Mouse (Mus musculus) kidney, postnatal 0 days (tissue): ENCODE measurements around the gene Trim45. TPM values are rescaled to one million over a fixed set of nuclear protein-coding genes. Genes with fewer than 3 reads are reported as not detected.

Source experiments
- ATAC-seq: fragments of 200-750 bp; cut with Nextera tagmentation; replicated peaks from 2 replicates; pipeline ENCODE4 v1.8.0; 2017; ENCODE audit warnings: low read depth, moderate number of reproducible peaks, moderate TSS enrichment, moderate library complexity; ENCODE audit not compliant: low FRiP score
- DNase-seq: peaks from one replicate; pipeline ENCODE4 v3.0.0-alpha.2; 2016; ENCODE audit warnings: low spot score
- H3K27ac ChIP-seq: fragments of 300-500 bp; sonication (generic); 2 replicates; pipeline ENCODE4 v1.5.1; 2014; ENCODE audit warnings: mild to moderate bottlenecking
- H3K27me3 ChIP-seq: fragments of 300-500 bp; sonication (generic); 2 replicates; pipeline ENCODE4 v1.6.1; 2014; ENCODE audit warnings: low read length, mixed read lengths; ENCODE audit not compliant: insufficient read depth
- H3K36me3 ChIP-seq: fragments of 300-500 bp; sonication (generic); 2 replicates; pipeline ENCODE4 v1.6.1; 2014; ENCODE audit warnings: low read length, mixed read lengths; ENCODE audit not compliant: insufficient read depth
- H3K4me1 ChIP-seq: fragments of 300-500 bp; sonication (generic); replicated peaks from 2 replicates; pipeline ENCODE4 v1.6.1; 2014; ENCODE audit warnings: antibody characterized with exemption, low read length, mixed read lengths; ENCODE audit not compliant: insufficient read depth
- H3K4me2 ChIP-seq: fragments of 300-500 bp; sonication (generic); 2 replicates; pipeline ENCODE4 v1.6.1; 2014; ENCODE audit warnings: mild to moderate bottlenecking, low read length, moderate library complexity, mixed read lengths
- H3K4me3 ChIP-seq: fragments of 300-500 bp; sonication (generic); replicated peaks from 2 replicates; pipeline ENCODE4 v1.5.1; 2014; ENCODE audit warnings: low read depth, low read length
- H3K9ac ChIP-seq: fragments of 300-500 bp; sonication (generic); 2 replicates; pipeline ENCODE4 v1.6.1; 2014; ENCODE audit warnings: low read depth, low read length
- H3K9me3 ChIP-seq: fragments of 300-500 bp; sonication (generic); replicated peaks from 2 replicates; pipeline ENCODE4 v1.6.1; 2016; ENCODE audit warnings: low read length, inconsistent platforms, mixed read lengths
- CTCF ChIP-seq: IDR thresholded peaks from 2 replicates; pipeline ENCODE4 v1.5.1; 2016; ENCODE audit warnings: antibody characterized with exemption, low read depth, mild to moderate bottlenecking, moderate library complexity
- WGBS: fragments of 180-500 bp; shearing (Covaris S2); extraction: QIAGEN DNeasy Blood & Tissue Kit; methylation state at CpG from one replicate; pipeline ENCODE4 v1.1.7; 2014; 5-methylcytosine and 5-hydroxymethylcytosine counted together
- polyA plus RNA-seq: library from polyadenylated mRNA; unstranded; fragments of >200 nt; fragmentation: Nextera tagmentation; extraction: Ambion mirVana; gene quantifications from 2 replicates; pipeline ENCODE4 v1.2.1, GENCODE M21; 2015

Trim45 gene
- polyA plus RNA-seq, 1 experiment from 2014 or later, result 4.9 TPM

DNA sequence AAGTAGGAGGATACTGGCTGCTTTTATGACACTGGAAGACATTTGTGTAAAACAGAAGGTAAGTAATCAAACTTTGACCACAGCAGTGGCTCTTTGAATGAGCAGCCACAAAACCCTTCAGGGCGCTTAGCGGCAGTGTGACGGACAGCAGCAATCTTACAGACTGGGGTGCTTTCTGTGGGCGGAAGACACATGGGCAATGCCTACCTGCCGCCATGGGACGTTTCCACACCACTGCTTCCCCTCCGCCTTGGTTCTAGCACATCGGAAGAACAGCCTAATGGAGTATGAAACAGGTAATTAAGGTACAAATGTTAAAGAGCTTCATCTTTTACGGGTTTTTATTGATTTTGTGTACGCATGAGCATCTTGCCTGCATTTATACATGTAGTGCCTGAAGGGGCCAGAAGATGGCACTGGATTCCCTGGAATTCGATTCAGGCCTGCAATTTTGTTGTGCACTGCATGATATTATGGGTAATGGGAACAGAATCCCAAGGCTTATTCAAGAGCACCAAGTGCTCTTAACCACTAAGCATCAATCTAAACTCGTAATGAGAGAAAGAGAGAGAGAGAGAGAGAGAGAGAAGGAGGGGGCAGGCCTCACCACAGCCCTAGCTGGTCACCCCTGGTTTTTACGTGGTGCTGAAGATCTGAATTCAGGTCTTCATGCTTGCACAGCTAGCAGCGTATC, 42.0 kb downstream of the Trim45 start:
- DNase-seq (peak; percentile 65), ATAC-seq (no peak)
- Histone ChIP-seq H3K4me3 (no peak overlapping the region), H3K27me3 (no peaks in the 10 kb centered on the region), H3K9ac (no peak overlapping the region), H3K9me3 (no peaks in the 10 kb centered on the region), H3K36me3 (peaks cover 41% of the 10 kb centered on the region), H3K4me1 (peaks cover 4% of the 10 kb centered on the region; the same call in 1 of the 2 replicates), H3K27ac (no peak overlapping the region), H3K4me2 (no peak overlapping the region)
- WGBS, result 75% methylated on average over 14 of the region's 14 CpGs
- TF ChIP-seq CTCF, result peak; percentile 80

DNA sequence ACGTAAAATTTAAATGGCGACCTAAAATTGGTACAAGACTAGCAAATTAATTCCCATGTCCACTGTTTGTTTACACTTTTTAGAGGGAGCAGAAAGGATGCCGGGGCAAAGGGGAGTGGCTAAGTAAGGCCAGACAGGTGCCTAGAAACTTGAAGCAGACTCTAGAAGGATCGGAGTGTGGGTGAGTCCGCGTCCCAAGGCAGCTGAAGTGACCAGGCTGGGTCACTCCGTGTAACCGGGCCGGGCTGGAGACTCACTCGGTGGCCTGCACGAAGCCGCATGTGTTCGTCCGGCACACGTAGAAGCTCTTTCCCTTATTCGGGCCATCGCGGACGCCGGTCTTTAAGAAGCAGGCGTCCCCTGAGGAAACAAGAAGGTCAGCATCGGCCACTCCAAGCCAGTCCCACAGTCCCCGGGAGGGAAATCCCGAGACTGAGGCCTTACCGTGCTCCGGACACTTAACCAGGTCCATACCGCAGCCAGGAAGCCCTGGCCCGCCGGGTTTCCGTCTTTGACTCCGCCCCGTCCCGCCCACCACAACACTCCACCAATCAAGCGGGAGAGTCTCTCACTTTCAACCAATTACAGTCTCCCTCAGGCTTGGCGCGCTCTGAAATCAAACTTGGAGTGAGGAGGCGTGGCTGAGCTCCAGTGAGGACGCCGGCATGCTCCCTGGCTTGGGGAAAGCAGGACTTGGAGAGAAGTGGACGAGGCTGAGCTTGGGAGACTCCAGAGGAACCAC, 47.3 kb downstream of the Trim45 start, which contains the start of gene Ttf2:
Gene Ttf2 (minus strand): TSS at position 488 of the 742 bp plus-strand sequence.
- no peaks in the 10 kb centered on the region for H3K9me3 ChIP-seq
- TF ChIP-seq CTCF, result no peak
- under 1% methylated on average over 40 of the region's 40 CpGs for WGBS
- peak within 1 kb of the TSS; percentile 44 for H3K9ac ChIP-seq
- peak within 1 kb of the TSS; percentile 6; the same call in 1 of the 2 replicates for H3K27ac ChIP-seq
- peaks cover 9% of the 10 kb centered on the region for H3K4me1 ChIP-seq
- peak within 1 kb of the TSS; percentile 42 for H3K4me3 ChIP-seq
- no peaks in the 10 kb centered on the region for H3K36me3 ChIP-seq
- H3K4me2 ChIP-seq, result peak within 1 kb of the TSS; percentile 75
- ATAC-seq (peak; percentile 96), DNase-seq (peak; percentile 98)
- H3K27me3 ChIP-seq, result no peaks in the 10 kb centered on the region

DNA sequence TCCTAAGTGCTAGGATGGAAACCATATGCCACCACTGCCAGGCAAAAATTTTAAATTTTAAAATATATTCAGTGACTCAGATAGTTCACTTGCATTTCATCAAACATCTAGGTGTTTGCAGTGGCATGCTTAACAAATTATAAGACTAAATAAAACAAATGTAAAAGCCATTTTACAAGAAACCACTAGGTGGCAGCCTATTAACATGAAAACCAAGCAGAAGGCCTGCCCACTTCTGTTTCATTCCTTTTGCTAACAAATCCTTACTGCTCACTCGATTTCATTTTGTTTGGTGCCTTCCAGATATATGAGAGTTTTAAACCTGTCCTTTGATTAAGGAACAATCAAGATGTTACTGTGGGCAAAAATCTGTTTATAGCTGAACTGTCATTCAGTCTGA, 51.9 kb downstream of the Trim45 start:
- Histone ChIP-seq H3K9me3 (no peaks in the 10 kb centered on the region), H3K4me1 (peaks cover 6% of the 10 kb centered on the region), H3K27me3 (no peaks in the 10 kb centered on the region), H3K9ac (no peak overlapping the region), H3K4me3 (no peak overlapping the region), H3K4me2 (no peak overlapping the region), H3K27ac (no peak overlapping the region), H3K36me3 (no peaks in the 10 kb centered on the region)
- DNase-seq, result peak; percentile 92
- ATAC-seq, result no peak
- peak; percentile 86 for TF ChIP-seq CTCF
- 0% methylated on average over 1 of the region's 1 CpGs for WGBS

DNA sequence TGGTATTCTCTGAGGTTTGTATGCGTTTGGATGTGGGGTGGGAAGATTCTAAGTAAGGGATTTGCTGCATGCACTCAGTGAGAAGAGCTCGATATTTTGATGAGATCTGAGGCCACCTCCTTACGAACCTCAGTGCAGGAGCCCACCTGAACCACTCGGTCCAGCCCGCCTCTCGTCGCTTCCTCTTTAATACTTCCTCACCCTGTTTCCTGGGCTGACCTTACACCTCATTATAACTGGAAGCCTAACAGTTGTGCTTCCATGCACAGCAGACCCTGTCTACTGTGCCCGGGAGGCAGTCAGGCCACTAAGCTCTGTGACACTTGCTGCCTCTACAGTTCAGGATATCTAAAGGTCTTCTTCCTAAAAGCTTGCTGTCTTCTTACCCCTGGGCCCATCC, 57.3 kb downstream of the Trim45 start:
- WGBS, result 66% methylated on average over 8 of the region's 8 CpGs
- Histone ChIP-seq H3K9me3 (no peaks in the 10 kb centered on the region), H3K4me1 (no peaks in the 10 kb centered on the region), H3K4me2 (no peak overlapping the region), H3K27ac (no peak overlapping the region), H3K9ac (no peak overlapping the region), H3K36me3 (no peaks in the 10 kb centered on the region), H3K4me3 (no peak overlapping the region), H3K27me3 (no peaks in the 10 kb centered on the region)
- ATAC-seq, result no peak
- DNase-seq, result no peak
- TF ChIP-seq CTCF, result no peak

Other genes starting within 250 kb of the Trim45 start
- gene Man1a2, start 236.7 kb upstream of the Trim45 start, polyA plus RNA-seq, result 89.7 and 93.2 TPM in 2 replicates
- 0.46 and 0.55 TPM in 2 replicates for gene Vtcn1, start 96.7 kb upstream of the Trim45 start, polyA plus RNA-seq
- 8.5 and 9.6 TPM in 2 replicates for gene Ttf2, start 47.5 kb downstream of the Trim45 start, polyA plus RNA-seq
- 0.19 TPM in 1 of 2 replicates, not detected in the other for gene Cd101, start 107.4 kb downstream of the Trim45 start, polyA plus RNA-seq
- 2.1 and 2.5 TPM in 2 replicates for gene Ptgfrn, start 188.1 kb downstream of the Trim45 start, polyA plus RNA-seq